Mouse (Mus musculus): ENCODE measurements at regions not wholly inside any gene's neighbourhood (a gene's known extent, or its start where the extent isn't known, plus 50 kb on each side); places are given as distances from the start of the nearest gene placed in this dataset.
A peak's percentile ranks its signal among the peaks of the same experiment; 100 is the strongest.

- H3K79me2 ChIP-seq (ENCODE audit: control insufficient read depth, insufficient read depth), result peaks cover 14% of the 10 kb centered on the region
- H3K36me3 ChIP-seq (ENCODE audit: control insufficient read depth, insufficient read depth), result no peaks in the 10 kb centered on the region
- H3ac ChIP-seq (ENCODE audit: control insufficient read depth, insufficient read length, low read depth), result no peak overlapping the region
- TF ChIP-seq CTCF (IDR thresholded peaks at IDR 0.05; ENCODE audit: control insufficient read depth, insufficient read depth, insufficient read length) (no peak), USF1 (IDR thresholded peaks at IDR 0.05; ENCODE audit: low read depth) (no peak), MAX (IDR thresholded peaks at IDR 0.05) (no peak), MYOD1 (IDR thresholded peaks at IDR 0.05; ENCODE audit: control insufficient read depth, insufficient read length, low read depth) (no peak), FOSL1 (IDR thresholded peaks at IDR 0.05; ENCODE audit: insufficient read depth, low read length, poor library complexity, severe bottlenecking) (no peak)
- no peak overlapping the region for H3K4me3 ChIP-seq (ENCODE audit: insufficient read depth, poor library complexity, severe bottlenecking)
- no peaks in the 10 kb centered on the region for H3K27me3 ChIP-seq (ENCODE audit: control insufficient read depth, insufficient read depth, insufficient read length)
- peaks cover 4% of the 10 kb centered on the region for H3K79me3 ChIP-seq (ENCODE audit: low read depth)
Observed at GRCm38 (mm10) chr12:69507333-69507732, 75.5 kb downstream of the Vcpkmt start.

GRCm38 (mm10) chr12:69502706-69503070 is 80.1 kb downstream of the Vcpkmt start:
- Histone ChIP-seq H3K79me2 (ENCODE audit: control insufficient read depth, insufficient read depth) (peaks cover 14% of the 10 kb centered on the region), H3K36me3 (ENCODE audit: control insufficient read depth, insufficient read depth) (no peaks in the 10 kb centered on the region), H3K27me3 (ENCODE audit: control insufficient read depth, insufficient read depth, insufficient read length) (no peaks in the 10 kb centered on the region), H3ac (ENCODE audit: control insufficient read depth, insufficient read length, low read depth) (peak overlapping the region; percentile 87), H3K4me3 (ENCODE audit: insufficient read depth, poor library complexity, severe bottlenecking) (peak overlapping the region; percentile 33), H3K79me3 (ENCODE audit: low read depth) (peaks cover 4% of the 10 kb centered on the region)
- TF ChIP-seq MAX (IDR thresholded peaks at IDR 0.05) (no peak), MYOD1 (IDR thresholded peaks at IDR 0.05; ENCODE audit: control insufficient read depth, insufficient read length, low read depth) (no peak), MYOG (IDR thresholded peaks at IDR 0.05; ENCODE audit: control insufficient read depth, extremely low read depth, insufficient read length) (no peak), CEBPB (IDR thresholded peaks at IDR 0.05; ENCODE audit: low read depth) (no peak), CTCF (IDR thresholded peaks at IDR 0.05; ENCODE audit: control insufficient read depth, insufficient read depth, insufficient read length) (no peak), FOSL1 (IDR thresholded peaks at IDR 0.05; ENCODE audit: insufficient read depth, low read length, poor library complexity, severe bottlenecking) (no peak)

DNA sequence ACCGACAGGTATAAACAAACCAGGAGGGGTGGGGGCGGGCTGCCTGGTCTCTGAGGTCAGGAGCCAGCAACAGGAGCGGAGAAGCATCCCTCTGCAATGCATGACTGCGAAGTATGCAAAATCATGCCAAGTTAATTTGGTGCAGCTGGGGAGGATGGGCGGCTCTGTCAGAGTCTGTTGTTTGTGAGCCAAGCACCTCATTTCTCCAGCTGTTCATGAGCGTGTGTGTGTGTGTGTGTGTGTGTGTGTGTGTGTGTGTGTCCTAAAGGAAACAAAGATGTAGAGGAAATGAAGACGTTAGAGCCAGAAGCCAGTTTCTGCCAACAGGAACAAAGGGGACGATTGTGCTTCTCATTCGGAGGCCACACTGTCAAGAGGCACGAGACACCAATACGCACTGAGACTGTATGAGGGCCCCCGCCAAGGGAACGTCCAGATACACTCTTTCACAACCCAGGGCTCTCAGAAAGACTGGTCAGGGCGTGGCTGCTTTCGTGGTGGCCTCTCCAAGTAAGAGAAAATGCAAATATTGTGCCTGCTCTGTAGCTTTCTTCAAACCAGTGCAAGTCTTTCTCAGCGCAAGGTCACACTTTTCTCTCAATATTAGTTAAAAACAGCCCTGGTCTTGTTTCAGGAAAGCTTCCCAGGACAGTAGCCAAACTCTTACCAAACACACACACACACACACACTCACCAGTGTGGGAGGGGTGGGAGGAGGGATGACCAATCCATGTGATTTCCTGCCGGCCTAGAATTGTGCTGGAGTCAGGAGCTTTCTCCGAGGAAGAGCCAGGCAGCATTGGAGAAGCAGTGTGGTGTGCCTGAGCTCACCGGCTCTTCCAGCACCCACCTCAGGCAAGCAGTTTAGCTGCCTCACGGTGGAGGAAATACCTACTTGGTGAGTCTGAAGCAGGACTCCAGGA is 80.8 kb downstream of the Vcpkmt start:
- Histone ChIP-seq H3ac (ENCODE audit: control insufficient read depth, insufficient read length, low read depth) (peak overlapping the region; percentile 87), H3K79me3 (ENCODE audit: low read depth) (peaks cover 4% of the 10 kb centered on the region), H3K27me3 (ENCODE audit: control insufficient read depth, insufficient read depth, insufficient read length) (no peaks in the 10 kb centered on the region), H3K4me3 (ENCODE audit: insufficient read depth, poor library complexity, severe bottlenecking) (peak overlapping the region; percentile 33), H3K79me2 (ENCODE audit: control insufficient read depth, insufficient read depth) (peaks cover 14% of the 10 kb centered on the region), H3K36me3 (ENCODE audit: control insufficient read depth, insufficient read depth) (no peaks in the 10 kb centered on the region)
- TF ChIP-seq MYOD1 (IDR thresholded peaks at IDR 0.05; ENCODE audit: control insufficient read depth, insufficient read length, low read depth) (peak; percentile 69), MAX (IDR thresholded peaks at IDR 0.05) (no peak), CEBPB (IDR thresholded peaks at IDR 0.05; ENCODE audit: low read depth) (peak; percentile 78), CTCF (IDR thresholded peaks at IDR 0.05; ENCODE audit: control insufficient read depth, insufficient read depth, insufficient read length) (no peak), MYOG (IDR thresholded peaks at IDR 0.05; ENCODE audit: control insufficient read depth, extremely low read depth, insufficient read length) (no peak), USF1 (IDR thresholded peaks at IDR 0.05; ENCODE audit: low read depth) (no peak), FOSL1 (IDR thresholded peaks at IDR 0.05; ENCODE audit: insufficient read depth, low read length, poor library complexity, severe bottlenecking) (no peak)

- Histone ChIP-seq H3K36me3 (ENCODE audit: control insufficient read depth, insufficient read depth) (no peaks in the 10 kb centered on the region), H3K79me2 (ENCODE audit: control insufficient read depth, insufficient read depth) (peaks cover 14% of the 10 kb centered on the region), H3K4me3 (ENCODE audit: insufficient read depth, poor library complexity, severe bottlenecking) (no peak overlapping the region), H3K27me3 (ENCODE audit: control insufficient read depth, insufficient read depth, insufficient read length) (no peaks in the 10 kb centered on the region), H3K79me3 (ENCODE audit: low read depth) (peaks cover 4% of the 10 kb centered on the region), H3ac (ENCODE audit: control insufficient read depth, insufficient read length, low read depth) (no peak overlapping the region)
- no peak for TF ChIP-seq MYOG (IDR thresholded peaks at IDR 0.05; ENCODE audit: control insufficient read depth, extremely low read depth, insufficient read length)
- TF ChIP-seq CEBPB (IDR thresholded peaks at IDR 0.05; ENCODE audit: low read depth), result no peak
- TF ChIP-seq FOSL1 (IDR thresholded peaks at IDR 0.05; ENCODE audit: insufficient read depth, low read length, poor library complexity, severe bottlenecking), result no peak
- no peak for TF ChIP-seq CTCF (IDR thresholded peaks at IDR 0.05; ENCODE audit: control insufficient read depth, insufficient read depth, insufficient read length)
- TF ChIP-seq MAX (IDR thresholded peaks at IDR 0.05), result no peak
- no peak for TF ChIP-seq USF1 (IDR thresholded peaks at IDR 0.05; ENCODE audit: low read depth)
- TF ChIP-seq MYOD1 (IDR thresholded peaks at IDR 0.05; ENCODE audit: control insufficient read depth, insufficient read length, low read depth), result no peak
Observed at GRCm38 (mm10) chr12:69501346-69501730, 81.5 kb downstream of the Vcpkmt start.

DNA sequence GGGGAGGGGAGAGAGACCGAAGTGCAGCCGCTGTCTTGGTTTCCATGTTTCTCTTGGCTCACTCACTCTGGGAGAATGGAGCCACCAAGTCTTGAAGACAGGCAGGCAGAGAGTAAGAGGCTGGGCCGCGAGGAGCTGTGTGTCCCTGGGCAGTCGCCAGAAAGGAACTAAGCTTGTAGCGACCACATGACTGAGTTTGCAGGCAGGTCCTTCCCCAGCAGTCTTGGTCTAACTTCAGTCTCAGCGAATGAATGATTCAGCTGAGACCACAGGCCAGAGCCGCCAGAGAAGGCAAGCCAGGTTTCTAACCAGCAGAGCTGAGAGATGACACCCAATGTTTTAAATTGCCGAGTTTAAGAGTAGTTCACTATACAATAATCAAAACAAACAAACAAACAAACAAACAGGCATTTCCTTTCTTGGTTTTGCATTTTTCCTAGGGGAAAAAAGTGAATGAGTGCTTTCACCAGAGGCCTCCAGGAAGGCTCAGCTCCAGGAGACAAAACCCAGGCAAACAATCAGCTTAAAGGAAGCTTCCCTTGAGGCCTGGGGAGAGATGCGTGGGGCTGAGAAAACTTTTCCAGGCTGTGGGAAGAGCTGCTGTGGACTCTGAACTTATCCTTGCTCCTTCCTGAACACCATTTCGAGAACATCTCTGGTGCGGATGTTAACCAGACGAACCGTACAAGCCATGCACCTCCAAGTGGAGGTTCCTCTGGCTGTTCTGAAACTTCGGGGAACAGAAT is 82.1 kb downstream of the Vcpkmt start:
- TF ChIP-seq USF1 (IDR thresholded peaks at IDR 0.05; ENCODE audit: low read depth), result peak; percentile 34
- TF ChIP-seq MYOG (IDR thresholded peaks at IDR 0.05; ENCODE audit: control insufficient read depth, extremely low read depth, insufficient read length), result no peak
- no peaks in the 10 kb centered on the region for H3K36me3 ChIP-seq (ENCODE audit: control insufficient read depth, insufficient read depth)

More for the DNA sequence above, 82.1 kb downstream of the Vcpkmt start:
- H3K79me2 ChIP-seq (ENCODE audit: control insufficient read depth, insufficient read depth), result peaks cover 14% of the 10 kb centered on the region
- H3K79me3 ChIP-seq (ENCODE audit: low read depth), result peaks cover 4% of the 10 kb centered on the region
- H3K27me3 ChIP-seq (ENCODE audit: control insufficient read depth, insufficient read depth, insufficient read length), result no peaks in the 10 kb centered on the region
- no peak overlapping the region for H3ac ChIP-seq (ENCODE audit: control insufficient read depth, insufficient read length, low read depth)
- H3K4me3 ChIP-seq (ENCODE audit: insufficient read depth, poor library complexity, severe bottlenecking), result no peak overlapping the region

Data from C2C12 (cell line).